Mouse (Mus musculus): Measurements from ENCODE around the gene Enah. TPM values are rescaled to one million over a fixed set of nuclear protein-coding genes. Genes with fewer than 3 reads are reported as not detected.

Enah gene
- polyA plus RNA-seq, 1 experiment from 2014 or later: 12.3 TPM

GRCm38 (mm10) chr1:181984811-181985210 is 35.0 kb downstream of the Enah start:
- no peak overlapping the region for H3K4me3 ChIP-seq (replicated peaks)
- no peaks in the 10 kb centered on the region for H3K9me3 ChIP-seq
- H3K4me1 ChIP-seq (replicated peaks): 0 out of 2 replicates have a peak, but pooled peaks cover 2% of the 10 kb centered on the region
- H3K36me3 ChIP-seq: no peaks in the 10 kb centered on the region
- no peak overlapping the region for H3K27ac ChIP-seq
- no peak for ATAC-seq
- no peak overlapping the region for H3K4me2 ChIP-seq (replicated peaks)
- WGBS: 85% methylated on average over 2 of the region's 2 CpGs
- no peaks in the 10 kb centered on the region for H3K27me3 ChIP-seq (replicated peaks)
- no peak overlapping the region for H3K9ac ChIP-seq

- Histone ChIP-seq H3K4me2 (replicated peaks) (no peak overlapping the region), H3K4me1 (replicated peaks) (0 out of 2 replicates have a peak, but pooled peaks cover 2% of the 10 kb centered on the region), H3K27me3 (replicated peaks) (no peaks in the 10 kb centered on the region), H3K9me3 (no peaks in the 10 kb centered on the region), H3K9ac (no peak overlapping the region), H3K36me3 (no peaks in the 10 kb centered on the region), H3K27ac (no peak overlapping the region), H3K4me3 (replicated peaks) (no peak overlapping the region)
- no peak for ATAC-seq
- 92% methylated on average over 14 of the region's 14 CpGs for WGBS
Measured at GRCm38 (mm10) chr1:181980017-181980719, 39.6 kb downstream of the Enah start.

- no peak for ATAC-seq
- Histone ChIP-seq H3K36me3 (no peaks in the 10 kb centered on the region), H3K27me3 (replicated peaks) (no peaks in the 10 kb centered on the region), H3K4me1 (replicated peaks) (0 out of 2 replicates have a peak, but pooled peaks cover 2% of the 10 kb centered on the region), H3K9me3 (no peaks in the 10 kb centered on the region), H3K9ac (no peak overlapping the region), H3K4me2 (replicated peaks) (no peak overlapping the region), H3K4me3 (replicated peaks) (no peak overlapping the region), H3K27ac (no peak overlapping the region)
- 68% methylated on average over 3 of the region's 3 CpGs for WGBS
Measured at GRCm38 (mm10) chr1:181975510-181975909, 44.3 kb downstream of the Enah start.

GRCm38 (mm10) chr1:181974897-181975296 is 44.9 kb downstream of the Enah start:
- H3K9ac ChIP-seq: no peak overlapping the region
- no peak overlapping the region for H3K4me3 ChIP-seq (replicated peaks)
- no peaks in the 10 kb centered on the region for H3K27me3 ChIP-seq (replicated peaks)
- no peaks in the 10 kb centered on the region for H3K36me3 ChIP-seq
- no peak for ATAC-seq
- 0 out of 2 replicates have a peak, but pooled peaks cover 2% of the 10 kb centered on the region for H3K4me1 ChIP-seq (replicated peaks)
- H3K27ac ChIP-seq: no peak overlapping the region
- no peaks in the 10 kb centered on the region for H3K9me3 ChIP-seq
- H3K4me2 ChIP-seq (replicated peaks): no peak overlapping the region

- no peak overlapping the region for H3K4me2 ChIP-seq (replicated peaks)
- H3K9me3 ChIP-seq: no peaks in the 10 kb centered on the region
- ATAC-seq: no peak
- WGBS: 65% methylated on average over 1 of the region's 1 CpGs
- no peak overlapping the region for H3K4me3 ChIP-seq (replicated peaks)
- H3K9ac ChIP-seq: no peak overlapping the region
- no peak overlapping the region for H3K27ac ChIP-seq
- H3K27me3 ChIP-seq (replicated peaks): no peaks in the 10 kb centered on the region
- H3K36me3 ChIP-seq: no peaks in the 10 kb centered on the region
- H3K4me1 ChIP-seq (replicated peaks): no peaks in the 10 kb centered on the region
Measured at GRCm38 (mm10) chr1:181965277-181965676, 54.5 kb downstream of the Enah start.

- Histone ChIP-seq H3K36me3 (no peaks in the 10 kb centered on the region), H3K4me3 (replicated peaks) (no peak overlapping the region), H3K9ac (no peak overlapping the region), H3K9me3 (no peaks in the 10 kb centered on the region), H3K27me3 (replicated peaks) (no peaks in the 10 kb centered on the region), H3K27ac (no peak overlapping the region), H3K4me1 (replicated peaks) (no peaks in the 10 kb centered on the region), H3K4me2 (replicated peaks) (no peak overlapping the region)
- ATAC-seq: no peak
- WGBS: 75% methylated on average over 3 of the region's 3 CpGs
Measured at GRCm38 (mm10) chr1:181963827-181964226, 56.0 kb downstream of the Enah start.

GRCm38 (mm10) chr1:181963351-181963750 is 56.4 kb downstream of the Enah start:
- no peaks in the 10 kb centered on the region for H3K27me3 ChIP-seq (replicated peaks)
- H3K4me2 ChIP-seq (replicated peaks): no peak overlapping the region
- H3K4me3 ChIP-seq (replicated peaks): no peak overlapping the region
- no peaks in the 10 kb centered on the region for H3K36me3 ChIP-seq
- H3K9me3 ChIP-seq: no peaks in the 10 kb centered on the region
- H3K4me1 ChIP-seq (replicated peaks): no peaks in the 10 kb centered on the region
- 71% methylated on average over 4 of the region's 4 CpGs for WGBS
- no peak for ATAC-seq
- no peak overlapping the region for H3K27ac ChIP-seq
- H3K9ac ChIP-seq: no peak overlapping the region

- Histone ChIP-seq H3K27me3 (replicated peaks) (no peaks in the 10 kb centered on the region), H3K4me3 (replicated peaks) (no peak overlapping the region), H3K36me3 (no peaks in the 10 kb centered on the region), H3K4me2 (replicated peaks) (no peak overlapping the region), H3K9ac (no peak overlapping the region), H3K27ac (no peak overlapping the region), H3K9me3 (no peaks in the 10 kb centered on the region), H3K4me1 (replicated peaks) (no peaks in the 10 kb centered on the region)
- ATAC-seq: no peak
- 83% methylated on average over 3 of the region's 3 CpGs for WGBS
Measured at GRCm38 (mm10) chr1:181960383-181960782, 59.4 kb downstream of the Enah start.

- Histone ChIP-seq H3K9me3 (no peaks in the 10 kb centered on the region), H3K4me2 (replicated peaks) (no peak overlapping the region), H3K4me1 (replicated peaks) (no peaks in the 10 kb centered on the region), H3K36me3 (no peaks in the 10 kb centered on the region), H3K27ac (no peak overlapping the region), H3K9ac (no peak overlapping the region), H3K4me3 (replicated peaks) (no peak overlapping the region), H3K27me3 (replicated peaks) (no peaks in the 10 kb centered on the region)
- 88% methylated on average over 1 of the region's 1 CpGs for WGBS
- no peak for ATAC-seq
Measured at GRCm38 (mm10) chr1:181958392-181958791, 61.4 kb downstream of the Enah start.

- ATAC-seq: no peak
- Histone ChIP-seq H3K4me1 (replicated peaks) (no peaks in the 10 kb centered on the region), H3K4me3 (replicated peaks) (no peak overlapping the region), H3K27ac (no peak overlapping the region), H3K27me3 (replicated peaks) (no peaks in the 10 kb centered on the region), H3K9ac (no peak overlapping the region), H3K36me3 (no peaks in the 10 kb centered on the region), H3K9me3 (no peaks in the 10 kb centered on the region), H3K4me2 (replicated peaks) (no peak overlapping the region)
- 97% methylated on average over 2 of the region's 2 CpGs for WGBS
Measured at GRCm38 (mm10) chr1:181957736-181958135, 62.1 kb downstream of the Enah start.

- no peaks in the 10 kb centered on the region for H3K27me3 ChIP-seq (replicated peaks)
- H3K4me3 ChIP-seq (replicated peaks): no peak overlapping the region
- ATAC-seq: no peak
- H3K9me3 ChIP-seq: no peaks in the 10 kb centered on the region
- no peaks in the 10 kb centered on the region for H3K36me3 ChIP-seq
- H3K9ac ChIP-seq: no peak overlapping the region
- H3K27ac ChIP-seq: no peak overlapping the region
- no peak overlapping the region for H3K4me2 ChIP-seq (replicated peaks)
- no peaks in the 10 kb centered on the region for H3K4me1 ChIP-seq (replicated peaks)
Measured at GRCm38 (mm10) chr1:181953547-181953946, 66.2 kb downstream of the Enah start.

GRCm38 (mm10) chr1:181951266-181951665 is 68.5 kb downstream of the Enah start:
- Histone ChIP-seq H3K27ac (no peak overlapping the region), H3K4me3 (replicated peaks) (no peak overlapping the region), H3K4me1 (replicated peaks) (no peaks in the 10 kb centered on the region), H3K9ac (no peak overlapping the region), H3K4me2 (replicated peaks) (no peak overlapping the region), H3K9me3 (no peaks in the 10 kb centered on the region), H3K36me3 (no peaks in the 10 kb centered on the region), H3K27me3 (replicated peaks) (no peaks in the 10 kb centered on the region)
- no peak for ATAC-seq
- WGBS: 76% methylated on average over 5 of the region's 5 CpGs

GRCm38 (mm10) chr1:181950721-181951120 is 69.1 kb downstream of the Enah start:
- WGBS: 94% methylated on average over 9 of the region's 9 CpGs

More at GRCm38 (mm10) chr1:181950721-181951120, 69.1 kb downstream of the Enah start:
- H3K4me3 ChIP-seq (replicated peaks): no peak overlapping the region
- no peaks in the 10 kb centered on the region for H3K9me3 ChIP-seq
- no peak overlapping the region for H3K27ac ChIP-seq
- ATAC-seq: no peak
- no peak overlapping the region for H3K4me2 ChIP-seq (replicated peaks)
- no peak overlapping the region for H3K9ac ChIP-seq
- H3K27me3 ChIP-seq (replicated peaks): no peaks in the 10 kb centered on the region
- no peaks in the 10 kb centered on the region for H3K4me1 ChIP-seq (replicated peaks)
- H3K36me3 ChIP-seq: no peaks in the 10 kb centered on the region
